Mouse (Mus musculus) C2C12 (cell line): ENCODE measurements around the gene Apobec1.

Source experiments
- CEBPB ChIP-seq: IDR thresholded peaks from one replicate; pipeline ENCODE4 v1.6.1; 2011; ENCODE audit warnings: low read depth, mild to moderate bottlenecking, control low read depth, moderate library complexity
- CTCF ChIP-seq: IDR thresholded peaks from one replicate; pipeline ENCODE4 v1.5.1; 2011; ENCODE audit not compliant: control insufficient read depth, insufficient read depth, insufficient read length
- MYOD1 ChIP-seq: IDR thresholded peaks from one replicate; pipeline ENCODE4 v1.6.1; 2011; ENCODE audit warnings: low read depth; ENCODE audit not compliant: control insufficient read depth, insufficient read length
- MYOG ChIP-seq: IDR thresholded peaks from one replicate; pipeline ENCODE4 v1.6.1; 2011; ENCODE audit not compliant: control insufficient read depth, insufficient read length; ENCODE audit errors: extremely low read depth
- USF1 ChIP-seq: IDR thresholded peaks from one replicate; pipeline ENCODE4 v1.6.1; 2011; ENCODE audit warnings: low read depth, mild to moderate bottlenecking, control low read depth, moderate library complexity

- TF ChIP-seq CTCF (no peak), CEBPB (no peak), MYOG (no peak), USF1 (no peak), MYOD1 (no peak)
Measured at GRCm38 (mm10) chr6:122595637-122596036, 6.6 kb downstream of the Apobec1 start.
